Mouse (Mus musculus) right cerebral cortex, postnatal 25 days (tissue): ENCODE results near the gene Nop2.

Source experiments
- DNase-seq: peaks from one replicate; pipeline ENCODE4 v3.0.0; 2022

The Nop2 gene

DNA sequence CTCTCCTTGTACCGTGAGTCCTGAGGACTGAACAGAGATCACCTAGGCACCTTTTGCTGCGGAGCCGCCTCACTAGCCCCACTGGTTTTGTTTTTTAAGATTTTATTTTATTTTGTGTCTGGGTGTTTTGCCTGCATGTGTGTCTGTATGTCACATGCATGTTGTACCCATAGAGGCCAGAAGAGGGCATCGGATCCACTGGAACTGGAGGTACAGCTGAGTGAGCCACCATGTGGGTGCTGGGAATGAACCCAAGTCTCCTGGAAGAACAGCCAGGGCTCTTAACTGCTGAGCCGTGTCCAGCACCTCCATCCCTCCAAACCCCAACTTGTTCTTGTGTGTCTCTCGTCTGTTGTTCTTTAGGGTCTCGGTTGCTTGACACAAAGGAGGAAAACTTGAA, 20.8 kb upstream of the Nop2 start:
- DNase-seq = no peak

DNA sequence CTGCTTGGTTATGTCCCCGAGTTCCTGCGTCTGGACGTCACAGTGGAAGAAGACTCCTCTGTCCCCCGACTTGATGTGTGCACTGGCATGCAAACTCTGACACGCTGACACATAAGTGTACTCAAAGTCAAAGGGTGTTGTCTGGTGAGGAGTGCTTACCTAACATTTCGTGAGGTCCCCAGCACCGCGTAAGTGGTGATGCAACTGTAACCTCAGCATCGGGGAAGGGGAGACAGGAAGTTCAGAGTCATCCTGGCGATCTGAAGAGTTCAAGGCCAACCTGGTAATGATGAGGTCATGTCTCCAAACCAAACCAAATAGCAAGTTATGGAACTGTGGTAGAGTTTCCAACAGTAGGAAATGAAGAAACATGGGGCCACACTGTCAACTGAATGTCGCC, 19.2 kb upstream of the Nop2 start:
- DNase-seq = no peak

DNA sequence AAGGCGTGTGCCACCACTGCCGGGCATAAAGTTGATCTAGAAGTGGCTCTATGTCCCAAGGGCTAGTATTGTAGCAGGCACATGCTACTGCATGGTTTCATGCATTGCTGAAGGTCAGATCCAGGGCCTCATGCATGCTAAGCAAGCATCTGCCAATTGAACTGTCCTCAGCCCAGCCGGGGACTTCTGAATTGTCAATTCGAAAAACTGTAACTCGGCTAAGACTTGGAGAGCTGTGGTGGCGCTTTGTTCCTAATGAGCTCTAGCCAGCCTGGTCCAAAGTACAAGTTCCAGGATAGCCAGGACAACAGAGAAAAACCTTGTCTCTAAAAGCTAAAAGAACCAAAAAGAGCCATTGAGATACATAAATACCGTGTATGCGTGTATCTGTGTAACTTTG, 12.3 kb upstream of the Nop2 start:
- DNase-seq = no peak

DNA sequence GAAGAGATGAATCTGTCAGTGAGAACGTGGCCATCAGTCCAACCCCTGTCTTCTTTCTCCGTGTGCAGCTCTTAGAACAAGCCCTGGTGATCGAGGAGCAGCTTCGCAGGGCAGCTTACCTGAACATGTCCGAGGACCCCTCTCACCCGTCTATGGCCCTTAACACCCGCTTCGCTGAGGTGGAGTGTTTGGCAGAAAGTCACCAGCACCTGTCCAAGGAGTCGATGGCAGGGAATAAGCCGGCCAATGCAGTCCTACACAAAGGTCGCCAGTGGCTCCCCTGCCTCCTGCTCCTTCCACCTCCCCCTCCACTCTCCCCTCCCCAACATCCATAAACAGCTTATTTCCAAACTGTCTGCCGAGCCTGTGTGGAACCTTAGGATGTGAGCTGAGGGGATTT, 3.0 kb upstream of the Nop2 start:
- DNase-seq = no peak

DNA sequence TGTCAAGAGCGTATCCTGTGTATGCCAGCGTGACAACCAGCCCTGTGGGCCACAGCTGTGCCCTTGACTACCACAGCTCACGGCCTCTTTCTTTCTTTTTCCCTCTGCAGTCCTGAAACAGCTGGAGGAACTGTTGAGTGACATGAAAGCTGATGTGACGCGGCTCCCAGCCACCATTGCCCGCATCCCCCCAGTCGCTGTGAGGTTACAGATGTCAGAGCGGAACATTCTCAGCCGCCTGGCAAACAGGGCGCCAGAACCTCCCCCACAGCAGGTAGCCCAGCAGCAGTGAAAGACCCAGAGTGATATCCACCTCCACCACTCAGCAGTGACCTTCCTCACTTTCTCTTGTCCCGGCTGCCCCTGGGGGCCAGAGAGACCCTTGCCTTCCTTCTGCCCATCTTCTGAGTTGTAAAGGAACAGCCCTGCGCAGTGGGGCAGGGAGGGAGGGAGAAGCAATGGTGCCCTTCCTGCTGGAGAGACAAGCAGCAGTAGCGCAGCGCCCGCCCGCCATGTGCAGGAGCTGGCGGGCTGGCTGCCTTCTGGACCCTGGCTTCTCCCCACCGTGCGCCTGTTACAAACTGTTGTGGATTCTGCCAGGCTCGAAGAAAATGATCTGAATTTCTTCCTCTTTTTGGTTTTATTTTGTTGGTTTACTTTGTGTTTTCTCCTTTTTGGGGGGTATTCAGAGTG, 1.9 kb upstream of the Nop2 start:
- no peak for DNase-seq

DNA sequence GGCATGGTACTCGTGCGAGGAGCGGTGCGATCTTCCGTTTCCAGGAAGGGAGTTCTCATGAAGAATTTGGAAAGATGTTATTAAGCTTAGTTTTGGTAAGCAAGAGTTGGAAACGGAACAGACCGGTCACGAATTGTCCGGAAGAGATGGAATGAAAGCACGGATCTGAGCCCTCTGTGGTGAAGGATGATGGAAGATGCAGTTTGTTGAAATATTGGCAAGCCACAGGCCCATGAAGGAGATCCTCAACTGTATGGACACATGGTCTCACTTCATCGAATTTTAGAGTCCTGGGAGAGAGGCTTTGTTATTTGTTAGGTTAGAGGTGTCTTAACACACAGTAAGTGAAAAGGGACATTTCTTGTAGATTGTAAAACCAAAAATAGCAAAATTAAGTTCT, 761 bp downstream of the Nop2 start:
- DNase-seq = no peak

DNA sequence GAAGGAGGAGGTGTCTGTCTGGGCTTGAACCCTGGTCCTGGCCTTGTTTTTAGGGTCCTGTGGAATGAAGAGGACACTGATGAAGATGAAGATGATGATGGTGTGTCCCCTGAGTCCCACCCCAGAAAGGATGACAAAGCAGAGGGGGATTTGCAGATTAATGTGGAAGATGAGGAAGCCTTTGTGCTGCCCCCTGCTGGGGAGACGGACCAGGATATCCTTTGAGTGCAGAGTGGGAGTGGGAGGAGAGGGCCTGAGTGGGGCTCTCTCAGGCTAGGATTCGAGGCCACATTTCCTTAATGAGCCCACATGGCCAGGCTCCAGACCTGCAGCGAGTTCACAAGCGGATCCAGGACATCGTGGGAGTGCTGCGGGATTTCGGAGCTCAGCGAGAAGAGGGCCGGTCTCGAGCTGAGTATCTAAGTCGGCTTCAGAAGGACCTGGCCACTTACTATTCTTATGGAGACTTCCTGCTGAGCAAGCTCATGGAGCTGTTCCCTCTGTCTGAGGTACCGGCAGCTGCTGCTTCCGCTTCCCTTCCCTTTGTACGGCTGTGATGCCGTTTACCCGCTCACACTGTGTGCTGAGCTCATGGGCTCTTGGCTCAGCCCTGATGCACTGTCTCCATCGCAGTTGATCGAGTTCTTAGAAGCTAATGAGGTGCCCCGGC, 5.4 kb downstream of the Nop2 start:
- no peak for DNase-seq

DNA sequence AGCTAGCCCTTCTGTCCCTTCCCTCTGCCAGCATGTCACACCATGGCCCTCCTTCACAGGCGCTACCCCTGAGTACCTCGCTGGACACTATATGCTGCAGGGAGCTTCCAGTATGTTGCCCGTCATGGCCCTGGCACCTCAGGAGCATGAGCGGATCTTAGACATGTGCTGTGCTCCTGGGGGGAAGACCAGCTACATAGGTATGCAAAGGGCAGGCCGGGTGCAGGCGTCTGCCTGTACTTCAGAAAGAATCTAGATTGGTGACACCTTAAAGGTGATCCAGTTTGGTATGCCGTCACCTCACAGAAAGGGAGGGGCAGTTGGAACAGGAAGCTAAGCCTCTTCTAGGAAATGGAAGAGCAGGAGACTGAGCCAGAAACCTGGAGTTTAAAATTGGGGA, 8.0 kb downstream of the Nop2 start:
- DNase-seq = no peak

DNA sequence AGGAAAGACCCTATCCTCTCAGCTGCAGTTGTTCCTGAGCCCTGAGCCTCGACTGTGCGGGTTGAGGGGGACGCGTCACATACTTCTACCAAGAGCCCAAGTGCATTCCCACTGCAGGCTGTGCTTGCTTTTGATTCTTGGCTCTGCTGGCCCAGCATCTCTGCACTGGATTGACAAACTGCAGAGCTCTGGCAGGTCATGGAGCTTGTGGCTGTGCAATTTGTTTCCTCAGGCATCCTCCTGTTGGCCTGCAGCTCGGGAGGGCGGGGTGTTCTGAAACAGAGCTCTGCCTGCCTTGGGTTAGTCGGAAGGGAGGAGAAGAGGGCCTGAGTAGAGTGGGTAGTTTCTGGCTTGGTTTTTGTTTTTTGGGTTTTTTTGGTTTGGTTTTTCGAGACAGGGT, 10.7 kb downstream of the Nop2 start:
- no peak for DNase-seq

DNA sequence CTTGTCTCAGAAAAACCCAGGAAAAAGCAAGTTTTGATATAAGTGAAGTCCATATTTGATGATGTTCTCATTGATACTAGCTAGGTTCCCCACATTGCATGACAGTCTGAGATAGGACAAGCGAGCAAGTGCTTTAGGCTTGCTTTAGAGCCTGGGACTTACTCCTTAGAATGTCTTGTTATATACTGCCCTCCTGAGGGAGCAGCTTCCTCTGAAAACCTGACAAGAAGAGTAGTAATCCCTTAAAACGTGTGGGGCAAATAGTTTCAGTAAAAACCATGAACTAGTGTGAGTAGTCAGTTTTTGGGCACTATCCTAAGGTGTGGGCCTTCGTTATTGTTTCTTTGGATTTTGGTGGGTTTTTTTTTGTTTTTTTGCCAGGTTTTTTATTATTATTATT, 11.4 kb downstream of the Nop2 start:
- no peak for DNase-seq

DNA sequence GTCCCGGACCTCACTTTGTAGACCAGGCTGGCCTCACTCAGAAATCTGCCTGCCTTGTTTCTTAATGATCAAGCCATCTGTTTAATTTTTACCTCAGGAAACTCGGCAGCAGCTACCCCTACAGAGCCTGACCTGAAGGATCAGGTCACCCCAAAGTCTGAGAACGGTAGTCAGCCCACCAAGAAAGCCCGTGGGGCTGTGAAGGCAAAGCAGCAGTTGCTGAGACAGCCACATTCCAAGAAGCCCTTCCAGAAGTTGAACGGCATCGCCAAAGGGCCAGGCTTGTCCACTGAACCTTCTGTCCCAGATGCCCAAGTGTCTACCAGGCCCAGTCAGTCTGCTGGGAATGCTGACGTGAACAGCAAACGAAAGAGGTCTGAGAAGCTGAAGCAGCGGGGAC, 12.2 kb downstream of the Nop2 start:
- DNase-seq = no peak

DNA sequence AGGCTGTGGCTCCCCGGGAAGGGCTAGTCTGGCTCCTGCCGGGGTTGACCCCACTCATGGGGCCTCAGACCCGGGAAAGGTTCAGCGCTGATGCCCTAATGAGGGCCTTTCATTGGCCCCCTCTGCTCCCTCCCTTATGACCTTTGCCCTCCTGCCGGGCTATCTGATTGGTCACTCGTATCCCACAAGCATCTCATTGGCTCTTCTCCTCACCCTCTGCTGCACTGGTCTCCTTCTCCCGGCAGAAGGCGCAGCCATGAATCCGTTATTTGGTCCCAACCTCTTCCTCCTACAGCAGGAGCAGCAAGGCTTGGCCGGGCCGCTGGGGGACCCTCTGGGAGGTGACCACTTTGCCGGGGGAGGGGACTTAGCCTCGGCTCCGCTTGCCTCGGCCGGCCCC, 13.3 kb downstream of the Nop2 start, which contains the start of gene Iffo1:
Gene Iffo1 (plus strand): TSS at position 241 of the 400 bp plus-strand sequence.
- peak; percentile 90 for DNase-seq

DNA sequence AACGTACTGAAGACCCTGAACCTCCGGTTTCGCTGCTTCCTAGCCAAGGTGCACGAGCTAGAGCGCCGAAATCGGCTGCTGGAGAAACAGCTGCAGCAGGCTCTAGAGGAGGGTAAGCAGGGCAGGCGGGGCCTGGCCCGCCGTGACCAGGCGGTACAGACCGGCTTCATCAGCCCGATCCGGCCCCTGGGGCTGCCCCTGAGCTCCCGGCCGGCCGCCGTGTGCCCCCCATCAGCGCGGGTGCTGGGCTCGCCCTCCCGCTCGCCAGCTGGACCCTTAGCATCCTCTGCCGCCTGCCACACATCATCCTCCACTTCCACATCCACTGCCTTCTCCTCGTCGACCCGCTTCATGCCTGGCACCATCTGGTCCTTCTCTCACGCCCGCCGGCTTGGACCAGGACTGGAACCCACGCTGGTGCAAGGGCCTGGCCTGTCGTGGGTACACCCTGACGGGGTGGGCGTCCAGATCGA, 13.8 kb downstream of the Nop2 start:
- DNase-seq = no peak

DNA sequence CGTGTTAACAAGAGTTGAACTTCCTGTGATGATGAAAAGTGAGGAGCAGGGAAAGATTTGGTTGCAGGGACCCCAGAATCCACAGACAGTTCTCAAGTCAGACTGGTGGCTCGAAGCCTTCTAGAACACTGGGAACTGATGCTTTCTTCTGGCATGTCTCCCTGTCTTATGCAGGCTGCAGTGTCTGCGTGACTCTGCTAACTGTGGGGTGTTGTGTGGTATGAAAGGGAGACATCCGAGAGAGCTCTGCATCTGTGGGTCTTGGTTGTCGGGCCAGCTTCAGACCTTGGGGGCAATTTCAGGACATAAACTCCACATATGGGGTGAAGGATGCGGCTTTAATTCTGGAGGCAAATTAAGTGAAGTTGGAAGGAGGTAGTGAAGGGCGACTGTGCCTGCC, 14.4 kb downstream of the Nop2 start:
- DNase-seq = no peak

DNA sequence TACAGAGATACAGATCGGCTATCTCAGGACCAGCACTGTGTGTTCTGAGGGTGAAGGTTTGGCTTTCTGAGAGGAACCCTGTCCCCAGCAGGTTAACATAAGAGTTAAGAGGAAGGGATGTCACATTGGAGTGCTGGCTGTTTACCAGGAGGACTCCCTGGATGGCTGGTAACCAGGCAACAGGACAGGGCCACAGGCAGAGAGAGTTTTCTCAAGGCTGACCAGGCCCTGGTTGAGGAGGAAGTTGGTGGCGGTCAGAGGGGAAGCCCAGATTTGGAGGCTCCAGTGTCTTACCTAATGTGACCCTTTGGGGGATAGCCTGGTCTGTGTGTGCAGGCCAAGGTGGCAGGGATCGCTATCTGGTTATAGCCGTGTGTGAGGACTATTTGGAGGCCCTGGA, 15.1 kb downstream of the Nop2 start:
- no peak for DNase-seq

DNA sequence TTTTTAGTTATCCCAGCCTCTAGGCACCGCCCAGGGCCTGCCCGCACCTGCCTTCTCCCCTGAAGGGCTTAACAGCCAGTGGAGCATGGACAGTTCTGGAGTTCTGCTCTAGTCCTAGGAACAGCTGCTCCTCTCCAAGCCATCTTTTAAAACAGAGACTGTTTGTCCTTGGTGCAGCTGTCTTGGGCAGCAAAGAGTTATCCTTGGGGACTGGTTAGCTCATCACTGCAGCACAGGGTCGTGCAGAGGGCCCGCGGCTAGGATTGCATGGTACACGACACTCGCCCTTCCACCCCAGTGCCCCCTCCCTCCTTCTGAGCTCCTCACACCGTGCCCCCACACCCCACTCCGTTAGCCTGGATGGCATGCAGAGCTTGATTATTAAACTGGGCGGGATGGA, 15.6 kb downstream of the Nop2 start:
- no peak for DNase-seq

DNA sequence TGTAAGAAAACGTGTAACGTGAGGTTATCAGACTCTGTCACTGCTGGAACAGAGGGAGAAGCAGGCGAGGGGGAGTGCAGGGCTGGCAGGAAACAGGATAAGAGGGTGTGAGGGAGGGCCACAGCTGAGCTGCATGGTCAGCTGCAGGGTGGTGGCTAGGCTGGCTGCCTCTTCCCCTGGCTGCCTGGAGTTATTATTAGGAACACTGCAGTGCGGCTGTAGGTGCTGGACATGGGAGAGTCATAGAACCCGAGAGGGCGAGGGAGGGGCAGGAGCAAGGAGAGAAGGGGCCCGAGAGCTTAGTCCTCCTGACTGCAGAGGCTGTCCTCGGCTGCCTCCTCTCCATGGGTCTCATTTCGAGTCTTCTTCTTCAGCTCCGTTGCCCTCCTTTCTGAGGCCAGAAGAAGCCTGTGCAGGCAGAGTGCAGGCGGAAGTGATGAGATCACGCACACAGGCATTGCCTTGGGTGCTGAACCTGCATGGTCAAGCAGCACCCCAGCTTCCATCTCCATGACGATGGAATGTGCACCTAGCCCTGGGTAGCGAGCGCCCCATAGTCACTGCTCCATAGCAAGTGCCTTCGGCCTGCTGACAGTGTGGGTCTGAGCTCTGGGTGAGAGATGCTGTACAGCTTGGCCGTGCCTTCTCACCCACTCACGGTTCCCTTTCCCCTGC, 16.7 kb downstream of the Nop2 start:
- no peak for DNase-seq

DNA sequence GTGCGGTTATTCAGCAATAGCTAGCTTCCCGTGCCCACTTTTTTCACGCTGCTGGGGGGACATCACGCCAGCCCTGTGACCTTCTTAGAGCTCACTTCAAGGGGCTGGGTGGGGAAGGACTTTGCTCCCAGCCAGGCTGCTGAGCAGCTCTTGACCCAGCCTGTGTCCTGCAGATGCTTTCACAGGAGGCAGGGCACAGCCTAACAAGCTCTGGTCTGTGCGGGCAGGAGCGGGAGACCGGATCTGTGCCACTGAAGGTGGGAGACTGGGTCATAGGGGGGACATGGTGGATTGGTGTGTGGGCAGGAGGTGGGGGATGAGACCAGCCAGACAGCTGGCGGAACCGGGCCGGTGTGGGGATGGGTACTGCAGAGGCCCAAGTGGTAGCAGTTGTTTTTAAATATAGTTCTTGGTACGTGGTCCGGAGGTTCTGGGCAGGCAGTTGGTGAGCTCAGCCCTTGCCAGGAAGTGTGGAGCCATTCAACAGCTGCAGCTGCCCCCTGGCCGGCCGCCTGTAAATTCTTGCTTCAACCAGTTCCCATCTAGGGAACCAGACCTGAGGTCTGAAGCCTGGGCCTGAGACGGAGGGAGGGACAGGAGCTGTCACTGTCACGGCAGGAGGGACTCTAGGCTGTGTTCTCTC, 17.3 kb downstream of the Nop2 start:
- DNase-seq = no peak

DNA sequence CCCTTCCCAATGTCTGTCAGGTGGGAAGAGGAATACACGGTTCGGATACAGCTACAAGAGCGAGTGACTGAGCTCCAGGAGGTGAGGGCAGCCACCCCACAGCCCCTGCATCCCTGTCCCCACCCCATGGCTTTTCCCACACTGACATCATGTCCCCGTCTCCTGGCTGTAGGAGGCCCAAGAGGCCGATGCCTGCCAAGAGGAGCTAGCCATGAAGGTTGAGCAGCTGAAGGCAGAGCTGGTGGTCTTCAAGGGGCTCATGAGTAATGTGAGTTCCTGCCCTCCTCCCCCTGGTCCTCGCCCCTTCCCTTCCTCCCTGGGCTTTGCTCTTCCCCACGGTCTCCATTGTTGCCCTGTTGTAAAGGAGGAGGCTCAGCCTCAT, 17.9 kb downstream of the Nop2 start:
- DNase-seq = no peak

DNA sequence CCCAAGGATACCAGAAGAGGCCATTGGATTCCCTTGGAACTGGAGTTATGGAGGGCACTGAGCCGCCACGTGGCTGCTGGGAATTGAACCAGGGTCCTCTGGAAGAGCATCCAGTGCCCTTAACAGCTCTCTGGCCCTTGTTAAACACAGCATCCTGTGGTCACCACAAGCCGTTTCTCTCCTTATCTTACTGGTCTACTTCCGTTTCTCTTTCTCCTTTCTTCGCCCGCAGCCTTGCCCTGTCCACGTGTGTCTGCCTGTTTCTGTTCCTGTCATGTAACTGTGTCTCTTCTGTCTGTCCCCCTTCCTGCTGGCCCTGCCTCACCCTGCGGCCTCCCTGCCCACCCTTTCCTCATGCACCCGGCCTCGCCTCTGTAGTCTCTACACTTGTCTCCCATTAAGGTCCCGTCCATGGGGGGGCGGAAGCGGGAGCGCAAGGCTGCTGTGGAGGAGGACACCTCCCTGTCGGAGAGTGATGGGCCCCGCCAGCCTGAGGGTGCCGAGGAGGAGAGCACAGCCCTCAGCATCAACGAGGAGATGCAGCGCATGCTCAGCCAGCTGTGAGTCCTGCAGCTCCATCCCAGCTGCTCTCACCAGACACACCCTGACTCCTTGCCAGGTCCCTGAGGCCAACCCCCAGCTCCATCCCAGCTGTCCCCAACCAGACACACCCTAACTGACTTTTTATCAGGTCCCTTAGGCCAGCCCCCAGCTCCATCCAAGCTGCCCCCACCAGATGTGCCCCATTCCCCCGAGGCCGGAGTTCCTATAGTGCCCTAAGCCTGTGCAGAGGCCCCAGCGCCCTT, 20.7 kb downstream of the Nop2 start:
- no peak for DNase-seq

DNA sequence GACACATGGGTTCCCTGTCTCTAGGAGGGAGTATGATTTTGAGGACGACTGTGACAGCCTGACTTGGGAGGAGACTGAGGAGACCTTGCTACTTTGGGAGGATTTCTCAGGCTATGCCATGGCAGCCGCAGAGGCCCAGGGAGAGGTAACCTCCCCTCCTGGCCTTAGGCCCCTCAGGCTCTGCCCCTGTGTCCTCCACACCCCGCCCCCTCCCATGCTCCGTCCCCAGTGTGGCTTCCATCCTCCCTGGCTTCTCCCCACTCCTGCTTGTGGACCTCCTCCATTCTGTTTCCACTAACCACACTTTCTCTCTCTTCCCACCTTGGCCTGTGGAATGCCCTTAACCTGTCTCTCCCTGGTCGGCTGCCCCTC, 21.3 kb downstream of the Nop2 start:
- no peak for DNase-seq

DNA sequence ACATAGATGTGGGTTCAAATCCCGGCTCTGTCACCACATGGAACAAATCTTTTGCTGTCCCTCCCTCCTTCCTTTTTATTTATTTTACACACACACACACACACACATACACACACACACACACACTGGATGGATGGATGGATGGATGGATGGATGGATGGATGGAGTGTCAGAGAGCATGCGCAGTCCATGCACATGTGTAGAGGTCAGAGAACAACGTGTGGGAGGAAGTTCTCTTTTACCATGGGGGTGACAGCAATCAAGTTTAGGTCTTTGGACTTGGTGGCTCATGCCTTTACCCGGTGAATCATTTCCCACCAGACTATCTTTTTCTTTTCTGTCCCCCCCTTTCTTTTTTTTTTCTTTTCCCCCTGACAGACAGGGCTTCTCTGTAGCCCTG, 22.0 kb downstream of the Nop2 start:
- DNase-seq = no peak

DNA sequence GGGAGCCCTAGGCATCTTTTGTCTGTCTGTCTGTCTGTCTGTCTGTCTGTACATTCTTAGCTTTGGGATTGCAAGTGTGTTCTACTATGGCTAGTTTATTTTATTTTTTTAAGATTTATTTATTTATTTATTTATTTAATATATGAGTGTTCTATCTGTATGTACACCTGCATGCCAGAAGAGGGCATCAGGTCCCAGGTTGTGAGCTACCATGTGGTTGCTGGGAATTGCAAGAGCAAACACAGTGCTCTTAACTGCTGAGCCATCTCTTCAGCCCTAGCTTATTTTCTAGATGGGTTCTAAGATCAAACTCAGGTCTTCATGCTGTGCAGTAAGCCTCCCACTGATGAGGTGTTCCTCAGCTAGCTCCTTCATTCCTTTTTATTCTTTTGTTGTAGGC, 22.8 kb downstream of the Nop2 start:
- DNase-seq = no peak
